Mouse (Mus musculus) hindbrain, embryonic 12.5 days (tissue): ENCODE results near the gene Kcnj4. TPM values are rescaled to one million over a fixed set of nuclear protein-coding genes. Genes with fewer than 3 reads are reported as not detected.
A peak's percentile ranks its signal among the peaks of the same experiment; 100 is the strongest.

Experiments used
- ATAC-seq: fragments of 200-750 bp; cut with Nextera tagmentation; 2 replicates; pipeline ENCODE4 v1.8.0; 2017; ENCODE audit warnings: moderate TSS enrichment; ENCODE audit not compliant: low FRiP score
- H3K27ac ChIP-seq: fragments of 300-500 bp; sonication (generic); 2 replicates; pipeline ENCODE4 v1.5.1; 2016; ENCODE audit warnings: mild to moderate bottlenecking
- H3K27me3 ChIP-seq: fragments of 300-500 bp; sonication (generic); 2 replicates; pipeline ENCODE4 v1.6.1; 2016; ENCODE audit warnings: mild to moderate bottlenecking
- H3K36me3 ChIP-seq: fragments of 300-500 bp; sonication (generic); 2 replicates; pipeline ENCODE4 v1.6.1; 2016; ENCODE audit warnings: mild to moderate bottlenecking
- H3K4me1 ChIP-seq: fragments of 300-500 bp; sonication (generic); 2 replicates; pipeline ENCODE4 v1.6.1; 2016
- H3K4me2 ChIP-seq: fragments of 300-500 bp; sonication (generic); replicated peaks from 2 replicates; pipeline ENCODE4 v1.6.1; 2016; ENCODE audit warnings: mild to moderate bottlenecking
- H3K4me3 ChIP-seq: fragments of 300-500 bp; sonication (generic); 2 replicates; pipeline ENCODE4 v1.5.1; 2016; ENCODE audit warnings: mild to moderate bottlenecking
- H3K9ac ChIP-seq: fragments of 300-500 bp; sonication (generic); 2 replicates; pipeline ENCODE4 v1.6.1; 2016; ENCODE audit warnings: mild to moderate bottlenecking, moderate library complexity
- H3K9me3 ChIP-seq: fragments of 300-500 bp; sonication (generic); replicated peaks from 2 replicates; pipeline ENCODE4 v1.6.1; 2016; ENCODE audit warnings: mild to moderate bottlenecking
- WGBS: fragments of 180-500 bp; shearing (Covaris S2); methylation state at CpG from one replicate; pipeline ENCODE4 v1.1.7; 2016; 5-methylcytosine and 5-hydroxymethylcytosine counted together
- polyA plus RNA-seq: library from polyadenylated mRNA; unstranded; fragments of >200 nt; fragmentation: Nextera tagmentation; extraction: Ambion mirVana; gene quantifications from 2 replicates; pipeline ENCODE4 v1.2.1, GENCODE M21; 2016

Kcnj4 gene
- polyA plus RNA-seq, 1 experiment from 2014 or later = not detected

GRCm38 (mm10) chr15:79507055-79507828, 2.2 kb upstream of the Kcnj4 start:
- Histone ChIP-seq H3K36me3 (no peaks in the 10 kb centered on the region), H3K27me3 (peaks cover 93% of the 10 kb centered on the region), H3K27ac (no peak overlapping the region), H3K4me3 (no peak overlapping the region), H3K9ac (no peak overlapping the region), H3K4me1 (peaks cover 26% of the 10 kb centered on the region), H3K4me2 (no peak overlapping the region), H3K9me3 (no peaks in the 10 kb centered on the region)
- 57% methylated on average over 31 of the region's 31 CpGs for WGBS
- ATAC-seq = no peak

- no peak overlapping the region for H3K4me3 ChIP-seq
- WGBS = 39% methylated on average over 7 of the region's 7 CpGs
- H3K9ac ChIP-seq = no peak overlapping the region
- H3K9me3 ChIP-seq = no peaks in the 10 kb centered on the region
- no peaks in the 10 kb centered on the region for H3K36me3 ChIP-seq
- peak overlapping the region; percentile 99 for H3K4me2 ChIP-seq
- peaks cover 21% of the 10 kb centered on the region for H3K4me1 ChIP-seq
- no peak overlapping the region for H3K27ac ChIP-seq
- peaks cover 97% of the 10 kb centered on the region for H3K27me3 ChIP-seq
- ATAC-seq = no peak
Measured at GRCm38 (mm10) chr15:79506460-79506859, 1.4 kb upstream of the Kcnj4 start.

DNA sequence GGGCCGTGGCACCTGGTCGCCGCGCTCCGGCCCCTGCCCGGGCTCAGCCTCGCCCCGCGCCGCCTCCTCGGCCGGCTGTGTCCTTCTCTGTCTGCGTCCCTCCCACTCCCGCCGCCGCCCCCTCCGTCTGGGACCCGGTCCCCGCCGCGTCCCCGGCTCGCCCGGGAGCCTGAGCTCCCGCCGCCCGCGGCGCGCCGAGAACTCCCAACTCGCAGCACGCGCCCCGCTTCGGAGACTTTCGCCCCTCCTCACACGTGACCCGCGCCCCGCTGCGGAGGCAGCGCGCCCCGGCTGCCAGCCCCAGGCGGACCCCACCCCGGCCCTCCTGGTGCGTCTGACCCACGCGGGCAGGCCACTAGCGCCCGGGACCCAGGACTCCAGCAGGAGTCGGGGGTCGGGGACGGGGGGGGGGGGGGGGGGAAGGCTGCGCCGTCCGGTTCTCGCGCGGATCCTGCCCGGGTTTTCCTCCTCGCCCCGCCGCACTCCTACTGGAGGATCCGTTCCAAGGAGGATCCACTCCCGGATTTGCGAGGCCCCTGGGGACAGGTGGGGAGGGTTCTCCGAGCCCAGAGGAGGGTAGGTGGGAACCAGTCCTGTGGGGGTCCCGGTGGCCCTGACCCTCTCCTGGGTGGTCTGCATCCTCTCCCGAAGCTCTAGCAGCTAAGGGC, 709 bp upstream of the Kcnj4 start:
- Histone ChIP-seq H3K4me1 (peaks cover 15% of the 10 kb centered on the region), H3K27me3 (peaks cover 95% of the 10 kb centered on the region), H3K36me3 (no peaks in the 10 kb centered on the region), H3K9ac (peak overlapping the region; percentile 52), H3K9me3 (no peaks in the 10 kb centered on the region), H3K4me3 (peak overlapping the region; percentile 50), H3K4me2 (peak overlapping the region; percentile 99), H3K27ac (no peak overlapping the region)
- ATAC-seq = peak; percentile 43
- WGBS = under 1% methylated on average over 59 of the region's 71 CpGs

DNA sequence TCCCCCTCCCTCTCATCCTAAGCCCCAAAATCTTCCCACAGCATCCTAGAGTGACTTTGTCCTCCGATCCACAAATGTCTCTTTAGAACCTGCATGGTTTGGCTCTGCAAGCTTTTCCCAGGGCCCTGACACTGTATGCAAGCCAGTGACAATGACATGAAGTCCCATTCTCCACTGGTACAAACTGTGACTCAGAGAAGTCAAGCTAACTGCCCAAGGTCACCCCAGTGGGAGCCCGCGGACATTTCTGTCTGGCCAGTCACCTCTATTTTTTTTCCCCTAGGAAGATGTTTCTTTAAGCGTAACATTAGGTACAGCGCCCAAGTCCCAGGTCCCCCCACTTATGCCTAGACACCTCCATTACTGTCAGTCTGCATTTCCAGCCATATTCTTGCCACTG, 1.6 kb downstream of the Kcnj4 start:
- 70% methylated on average over 5 of the region's 5 CpGs for WGBS
- H3K27me3 ChIP-seq = peaks cover 91% of the 10 kb centered on the region

GRCm38 (mm10) chr15:79502891-79503341, 2.1 kb downstream of the Kcnj4 start:
- Histone ChIP-seq H3K36me3 (no peaks in the 10 kb centered on the region), H3K9ac (no peak overlapping the region), H3K4me1 (peaks cover 15% of the 10 kb centered on the region), H3K9me3 (no peaks in the 10 kb centered on the region), H3K4me3 (no peak overlapping the region), H3K27me3 (peaks cover 86% of the 10 kb centered on the region), H3K4me2 (no peak overlapping the region), H3K27ac (no peak overlapping the region)
- WGBS = 17% methylated on average over 18 of the region's 18 CpGs
- ATAC-seq = no peak

More for the DNA sequence above, 1.6 kb downstream of the Kcnj4 start:
- H3K4me2 ChIP-seq = no peak overlapping the region
- H3K9ac ChIP-seq = no peak overlapping the region
- no peaks in the 10 kb centered on the region for H3K36me3 ChIP-seq
- H3K4me1 ChIP-seq = peaks cover 15% of the 10 kb centered on the region
- H3K4me3 ChIP-seq = no peak overlapping the region
- no peaks in the 10 kb centered on the region for H3K9me3 ChIP-seq
- no peak overlapping the region for H3K27ac ChIP-seq
- no peak for ATAC-seq

DNA sequence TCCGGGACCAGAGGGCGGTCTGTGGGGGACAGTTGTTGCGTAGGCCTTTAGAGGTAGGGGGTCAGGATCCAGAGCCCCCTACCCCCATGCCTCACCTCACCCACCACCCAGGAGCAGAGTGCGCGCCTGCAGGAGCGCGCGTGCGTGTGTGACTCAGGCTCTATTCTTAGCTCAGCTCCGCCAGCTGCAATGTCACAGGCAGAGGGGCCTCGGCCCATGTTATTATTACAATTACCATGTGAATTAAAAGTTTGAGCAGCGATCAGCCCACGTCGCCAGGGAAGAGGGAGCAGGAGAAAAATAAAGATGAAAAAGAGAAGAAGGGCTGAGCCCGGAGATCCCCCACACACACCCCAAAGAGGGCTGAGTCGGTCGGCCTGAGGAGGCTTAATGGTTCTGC, 4.9 kb downstream of the Kcnj4 start:
- H3K36me3 ChIP-seq = no peaks in the 10 kb centered on the region
- H3K27ac ChIP-seq = no peak overlapping the region
- H3K4me3 ChIP-seq = no peak overlapping the region
- H3K27me3 ChIP-seq = peaks cover 70% of the 10 kb centered on the region
- H3K9ac ChIP-seq = peak overlapping the region; percentile 25; the same call in 1 of the 2 replicates
- WGBS = 67% methylated on average over 17 of the region's 17 CpGs
- H3K4me2 ChIP-seq = no peak overlapping the region
- H3K9me3 ChIP-seq = no peaks in the 10 kb centered on the region
- ATAC-seq = no peak
- peaks cover 5% of the 10 kb centered on the region for H3K4me1 ChIP-seq

DNA sequence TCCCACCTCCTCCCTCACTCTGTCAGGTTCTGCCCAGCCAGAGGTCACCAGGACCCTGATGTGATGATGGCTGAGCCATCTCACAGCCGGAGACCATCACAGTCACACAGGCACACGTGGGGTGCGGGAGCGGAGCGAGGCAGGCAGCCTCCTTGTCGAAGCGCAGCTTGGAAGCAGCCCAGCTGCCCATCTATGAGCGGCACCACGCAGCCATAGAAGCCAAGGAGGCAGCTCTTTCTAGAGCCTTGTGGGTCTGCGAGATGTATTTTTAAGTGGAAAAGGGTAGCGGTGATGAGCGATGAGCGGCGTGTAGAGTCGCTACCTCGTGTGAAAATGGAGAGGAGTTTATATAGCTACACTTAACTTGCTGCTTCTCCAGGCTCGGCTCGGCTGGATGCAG, 11.5 kb downstream of the Kcnj4 start:
- no peaks in the 10 kb centered on the region for H3K36me3 ChIP-seq
- no peak overlapping the region for H3K4me2 ChIP-seq
- peaks cover 44% of the 10 kb centered on the region for H3K27me3 ChIP-seq
- 0 out of 2 replicates have a peak, but pooled peaks cover 5% of the 10 kb centered on the region for H3K4me1 ChIP-seq
- no peak overlapping the region for H3K9ac ChIP-seq
- no peak for ATAC-seq
- no peak overlapping the region for H3K27ac ChIP-seq
- H3K4me3 ChIP-seq = no peak overlapping the region
- no peaks in the 10 kb centered on the region for H3K9me3 ChIP-seq
- WGBS = 51% methylated on average over 18 of the region's 18 CpGs

DNA sequence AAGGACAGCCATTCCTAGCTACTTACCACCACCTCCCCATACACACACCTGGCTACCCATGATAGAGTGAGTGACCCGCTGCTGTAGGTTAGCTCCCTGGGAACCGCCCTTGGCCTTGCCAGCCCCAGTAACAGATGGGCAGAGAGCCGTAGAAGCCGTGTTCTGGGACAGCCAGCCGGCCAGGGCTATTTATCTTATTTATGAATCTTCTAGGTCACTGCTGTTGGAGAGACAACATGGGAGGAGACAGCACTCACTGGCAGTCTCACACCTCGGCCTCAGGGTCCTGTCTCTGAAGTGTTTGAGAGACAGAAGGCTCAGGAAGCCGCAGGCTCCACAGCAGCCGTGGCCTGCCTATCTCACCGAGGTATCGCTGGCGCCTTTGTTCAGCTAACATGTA, 15.6 kb downstream of the Kcnj4 start:
- H3K4me1 ChIP-seq = 0 out of 2 replicates have a peak, but pooled peaks cover 5% of the 10 kb centered on the region
- H3K9ac ChIP-seq = no peak overlapping the region; the same call in 1 of the 2 replicates
- H3K36me3 ChIP-seq = no peaks in the 10 kb centered on the region
- no peak overlapping the region for H3K4me3 ChIP-seq
- WGBS = 65% methylated on average over 11 of the region's 11 CpGs
- no peaks in the 10 kb centered on the region for H3K9me3 ChIP-seq
- no peak overlapping the region for H3K4me2 ChIP-seq
- no peak for ATAC-seq
- H3K27me3 ChIP-seq = peaks cover 25% of the 10 kb centered on the region
- H3K27ac ChIP-seq = no peak overlapping the region

GRCm38 (mm10) chr15:79481181-79481688, 23.8 kb downstream of the Kcnj4 start:
- H3K27me3 ChIP-seq = peaks cover 10% of the 10 kb centered on the region; the same call in 1 of the 2 replicates
- H3K27ac ChIP-seq = no peak overlapping the region
- H3K4me2 ChIP-seq = no peak overlapping the region
- H3K9me3 ChIP-seq = no peaks in the 10 kb centered on the region
- H3K36me3 ChIP-seq = no peaks in the 10 kb centered on the region
- H3K9ac ChIP-seq = no peak overlapping the region; the same call in 1 of the 2 replicates
- WGBS = 9% methylated on average over 15 of the region's 15 CpGs
- no peak overlapping the region for H3K4me3 ChIP-seq
- no peak for ATAC-seq
- H3K4me1 ChIP-seq = peaks cover 3% of the 10 kb centered on the region; the same call in 1 of the 2 replicates

DNA sequence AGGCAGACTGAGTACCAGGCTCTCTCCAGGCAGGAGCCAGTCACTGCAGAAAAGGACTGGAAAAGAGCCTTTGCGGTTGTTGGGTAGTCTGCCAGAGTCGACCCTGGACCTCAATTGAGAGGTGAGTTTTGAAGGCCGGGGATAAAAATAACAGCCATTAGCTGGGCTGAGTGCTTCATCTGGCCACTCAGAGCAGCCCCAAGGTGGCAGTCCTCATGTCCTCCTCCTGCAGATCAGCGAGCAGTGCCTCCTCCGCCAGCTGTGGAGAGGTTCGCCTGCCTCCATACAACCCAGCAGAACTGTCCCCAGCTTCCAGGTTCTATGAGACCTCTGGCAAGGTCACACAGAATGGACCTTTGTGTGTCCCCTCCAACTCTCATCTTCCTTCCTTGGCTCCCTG, 27.8 kb downstream of the Kcnj4 start:
- 59% methylated on average over 6 of the region's 6 CpGs for whole genome bisulfite sequencing
- no peak overlapping the region for H3K4me3 ChIP-seq
- no peak overlapping the region for H3K4me2 ChIP-seq
- H3K27me3 ChIP-seq = peaks cover 10% of the 10 kb centered on the region; the same call in 1 of the 2 replicates
- H3K36me3 ChIP-seq = no peaks in the 10 kb centered on the region
- peaks cover 3% of the 10 kb centered on the region; the same call in 1 of the 2 replicates for H3K4me1 ChIP-seq
- H3K9ac ChIP-seq = no peak overlapping the region
- H3K27ac ChIP-seq = no peak overlapping the region
- no peak for ATAC-seq
- no peaks in the 10 kb centered on the region for H3K9me3 ChIP-seq

DNA sequence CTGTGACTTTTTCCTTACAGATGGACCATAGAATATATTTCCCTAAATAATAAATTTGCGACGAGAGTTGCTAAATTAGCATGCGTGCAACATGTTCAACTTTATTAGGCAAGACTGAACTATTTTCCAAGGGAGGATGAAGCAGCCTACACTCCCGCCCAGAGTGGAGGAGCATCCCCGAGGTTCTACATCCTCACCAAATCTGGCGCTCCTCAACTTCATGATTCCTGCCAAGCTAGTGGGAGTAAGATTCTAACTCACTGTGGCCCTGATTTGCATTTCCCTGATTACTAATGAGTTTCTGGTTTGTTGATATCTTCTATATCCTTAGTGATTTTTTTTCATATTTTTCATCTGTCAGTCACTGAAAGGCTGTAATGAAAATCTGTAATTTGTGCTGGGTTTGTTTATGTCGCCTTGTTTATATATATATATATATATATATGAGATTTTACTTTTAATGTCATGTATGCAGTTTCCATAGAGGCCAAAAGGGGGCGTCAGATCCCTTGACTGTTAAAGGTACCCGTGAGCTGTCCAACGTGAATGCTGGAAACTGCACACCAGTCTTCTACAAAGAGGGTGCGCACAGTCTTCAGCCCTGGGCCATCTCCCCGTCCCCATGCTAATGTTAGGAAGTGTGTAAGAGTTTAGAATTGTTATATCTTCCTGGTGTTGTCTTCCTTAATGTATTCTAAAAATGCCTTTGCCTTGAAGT, 31.2 kb downstream of the Kcnj4 start:
- Histone ChIP-seq H3K27me3 (no peaks in the 10 kb centered on the region), H3K9me3 (no peaks in the 10 kb centered on the region), H3K4me3 (no peak overlapping the region), H3K27ac (no peak overlapping the region), H3K9ac (no peak overlapping the region), H3K36me3 (no peaks in the 10 kb centered on the region), H3K4me1 (peaks cover 15% of the 10 kb centered on the region), H3K4me2 (no peak overlapping the region)
- 57% methylated on average over 12 of the region's 12 CpGs for WGBS
- no peak for ATAC-seq

- H3K4me1 ChIP-seq = peaks cover 15% of the 10 kb centered on the region
- H3K9ac ChIP-seq = no peak overlapping the region
- H3K4me3 ChIP-seq = no peak overlapping the region
- H3K9me3 ChIP-seq = no peaks in the 10 kb centered on the region
- no peak overlapping the region for H3K4me2 ChIP-seq
- no peak for ATAC-seq
- 81% methylated on average over 5 of the region's 5 CpGs for WGBS
- H3K27ac ChIP-seq = no peak overlapping the region
- no peaks in the 10 kb centered on the region for H3K36me3 ChIP-seq
- no peaks in the 10 kb centered on the region for H3K27me3 ChIP-seq
Measured at GRCm38 (mm10) chr15:79473042-79473441, 32.0 kb downstream of the Kcnj4 start.
